Mouse (Mus musculus) cerebellum, adult 2 months (tissue): ENCODE data around the gene Ern2. TPM values are rescaled to one million over a fixed set of nuclear protein-coding genes. Genes with fewer than 3 reads are reported as not detected.
A peak's percentile ranks its signal among the peaks of the same experiment; 100 is the strongest.

Source experiments
- DNase-seq, 2 experiments: peaks; one replicate each; pipeline ENCODE4 v3.0.0; 2021
- H3K27ac ChIP-seq: fragments of 200-500 bp; 2 replicates; pipeline ENCODE4 v1.5.1; 2012; ENCODE audit warnings: low read length, control low read depth, inconsistent platforms; ENCODE audit not compliant: insufficient read depth
- H3K27me3 ChIP-seq: fragments of 200-500 bp; 2 replicates; pipeline ENCODE4 v1.6.1; 2012; ENCODE audit warnings: inconsistent platforms, mild to moderate bottlenecking, low read length, moderate library complexity; ENCODE audit not compliant: control insufficient read depth, insufficient read depth
- H3K4me1 ChIP-seq: fragments of 200-500 bp; 2 replicates; pipeline ENCODE4 v1.6.1; 2011; ENCODE audit warnings: low read length; ENCODE audit not compliant: control insufficient read depth, insufficient read depth
- H3K4me3 ChIP-seq: fragments of 200-500 bp; replicated peaks from 2 replicates; pipeline ENCODE3; 2011; ENCODE audit warnings: mild to moderate bottlenecking, low read depth, low read length, control low read depth; ENCODE audit not compliant: insufficient read depth
- CTCF ChIP-seq: fragments of 200-500 bp; IDR thresholded peaks from 2 replicates; pipeline ENCODE4 v1.5.1; 2011; ENCODE audit warnings: low read depth, mild to moderate bottlenecking, control low read depth, low read length, moderate library complexity, borderline replicate concordance; ENCODE audit not compliant: insufficient read depth
- POLR2A ChIP-seq: fragments of 200-500 bp; IDR thresholded peaks from 2 replicates; pipeline ENCODE4 v1.6.1; 2011; ENCODE audit warnings: low read length, control low read depth, borderline replicate concordance; ENCODE audit not compliant: insufficient read depth
- WGBS: fragments of 180-500 bp; shearing (Covaris S2); methylation state at CpG from one replicate; pipeline ENCODE4 v1.1.7; 2018; 5-methylcytosine and 5-hydroxymethylcytosine counted together
- polyA plus RNA-seq: library from polyadenylated mRNA; depleted of rRNA; stranded (reverse); fragments of >200 nt; gene quantifications from 2 replicates; pipeline ENCODE4 v1.2.3, GENCODE M21; 2012

Ern2 gene
- polyA plus RNA-seq, 1 experiment = 0.21 TPM

DNA sequence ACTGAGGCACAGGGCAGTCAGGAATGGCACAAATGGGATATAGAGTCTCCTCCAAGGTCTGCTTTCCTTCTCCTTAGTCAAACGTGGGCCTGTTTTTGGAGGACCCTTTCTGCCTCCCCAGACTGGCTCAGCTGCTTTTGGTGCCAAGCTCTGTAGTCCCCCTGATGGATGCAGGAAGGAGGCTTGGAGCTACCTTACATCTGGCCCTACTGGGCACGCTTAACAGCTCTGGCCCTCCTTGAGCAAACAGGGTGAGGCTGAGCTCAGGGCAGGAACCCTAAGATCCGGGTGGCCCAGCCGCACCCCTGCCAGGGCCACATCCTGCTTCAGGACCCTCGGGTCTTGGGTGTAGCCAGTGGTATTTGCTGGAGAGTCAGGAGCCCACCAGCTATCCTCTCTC, 1.4 kb downstream of the Ern2 start:
- DNase-seq = no peak
- 73% methylated on average over 5 of the region's 5 CpGs for WGBS
- Histone ChIP-seq H3K27me3 (no peaks in the 10 kb centered on the region), H3K4me1 (no peaks in the 10 kb centered on the region), H3K4me3 (no peak overlapping the region), H3K27ac (no peak overlapping the region)
- TF ChIP-seq POLR2A (no peak), CTCF (no peak)

DNA sequence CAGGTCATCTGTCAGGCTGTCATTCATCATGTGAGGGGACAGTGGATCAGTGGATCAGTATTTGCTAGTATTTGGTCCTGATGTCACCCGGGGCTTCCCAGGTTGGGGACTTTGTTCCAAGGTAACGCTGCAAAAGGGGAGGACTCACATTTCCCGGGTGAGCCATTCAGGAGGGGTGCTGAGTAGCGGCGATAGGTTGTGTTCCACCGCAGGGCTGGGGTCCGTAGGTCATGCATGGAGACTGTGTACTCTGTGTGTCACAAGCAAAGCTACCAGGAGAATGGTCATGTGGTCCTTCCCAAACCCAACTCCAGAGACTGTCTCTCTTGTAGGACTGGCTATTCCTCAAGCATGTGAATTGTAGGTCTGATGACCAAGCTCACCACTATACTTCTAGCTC, 5.3 kb downstream of the Ern2 start:
- WGBS = 87% methylated on average over 7 of the region's 7 CpGs
- Histone ChIP-seq H3K4me1 (no peaks in the 10 kb centered on the region), H3K4me3 (no peak overlapping the region), H3K27me3 (no peaks in the 10 kb centered on the region), H3K27ac (no peak overlapping the region)
- DNase-seq = no peak
- no peak for TF ChIP-seq POLR2A
- TF ChIP-seq CTCF = no peak

DNA sequence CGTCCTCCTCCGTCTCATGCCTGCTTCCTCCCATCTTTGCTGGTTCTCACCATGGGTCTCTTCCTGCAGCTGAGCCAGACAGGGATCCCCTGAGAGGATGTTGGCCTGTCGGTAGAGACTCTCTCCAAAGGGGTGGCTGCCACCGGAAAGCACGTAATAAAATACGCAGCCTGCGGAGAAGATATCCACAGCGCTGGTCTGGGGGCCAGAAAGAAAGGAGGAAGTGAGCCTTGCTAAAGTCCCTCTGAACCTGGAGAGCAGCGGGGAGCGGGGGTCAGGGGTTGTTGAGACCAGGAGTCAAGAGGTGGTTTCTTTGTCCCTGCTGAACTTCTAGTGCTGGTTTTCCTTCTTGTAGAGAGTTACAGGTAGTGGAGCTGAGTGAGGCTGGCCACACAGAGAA, 14.4 kb downstream of the Ern2 start:
- DNase-seq = no peak
- Histone ChIP-seq H3K4me1 (no peaks in the 10 kb centered on the region), H3K4me3 (no peak overlapping the region), H3K27me3 (no peaks in the 10 kb centered on the region), H3K27ac (no peak overlapping the region)
- 62% methylated on average over 10 of the region's 10 CpGs for WGBS
- TF ChIP-seq POLR2A (no peak), CTCF (no peak)

DNA sequence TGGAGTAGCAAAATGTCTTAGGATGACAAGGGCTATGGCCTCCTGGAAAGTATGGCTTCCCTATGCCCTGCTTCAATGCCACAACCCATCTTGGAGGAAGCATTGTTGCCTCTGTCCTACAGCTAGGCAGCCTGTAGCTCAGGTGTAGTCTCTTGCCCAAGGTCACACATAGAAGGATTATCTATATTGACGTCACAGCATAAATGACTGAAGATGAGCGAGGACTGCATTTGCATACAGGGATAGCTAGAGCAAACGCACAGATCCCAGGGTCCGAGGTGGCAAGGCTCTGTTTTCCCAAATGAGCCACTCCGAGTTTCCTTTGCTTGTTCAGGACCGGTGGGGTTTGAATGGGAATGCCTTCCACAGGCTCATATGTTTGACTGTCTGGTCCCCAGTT, 15.3 kb downstream of the Ern2 start:
- Histone ChIP-seq H3K4me3 (no peak overlapping the region), H3K27me3 (no peaks in the 10 kb centered on the region), H3K27ac (no peak overlapping the region), H3K4me1 (no peaks in the 10 kb centered on the region)
- 73% methylated on average over 6 of the region's 6 CpGs for WGBS
- TF ChIP-seq POLR2A (no peak), CTCF (no peak)
- no peak for DNase-seq

DNA sequence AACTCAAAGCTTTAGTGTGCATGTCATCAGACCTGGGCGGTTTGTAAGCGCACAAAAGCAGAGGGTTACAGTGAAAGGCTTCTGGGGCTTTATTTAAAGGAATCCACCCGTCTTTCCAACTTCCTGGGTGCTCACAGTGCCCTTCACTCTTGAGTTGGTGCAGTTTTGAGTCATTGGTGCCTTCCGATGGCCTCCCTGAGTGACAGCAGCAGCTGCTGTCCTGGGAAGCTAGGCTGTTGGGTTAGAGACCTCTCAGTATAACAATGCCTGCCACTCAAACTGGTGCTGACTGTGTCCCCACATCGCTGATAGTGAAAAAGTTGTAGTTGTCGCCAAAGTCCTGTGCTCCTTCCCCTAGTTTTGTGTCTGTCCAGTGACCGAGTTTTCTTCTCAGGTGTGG, 18.8 kb downstream of the Ern2 start:
- WGBS = 81% methylated on average over 7 of the region's 7 CpGs
- Histone ChIP-seq H3K4me1 (no peaks in the 10 kb centered on the region), H3K27me3 (no peaks in the 10 kb centered on the region), H3K4me3 (no peak overlapping the region), H3K27ac (no peak overlapping the region)
- TF ChIP-seq CTCF = no peak
- no peak for TF ChIP-seq POLR2A
- DNase-seq = no peak

DNA sequence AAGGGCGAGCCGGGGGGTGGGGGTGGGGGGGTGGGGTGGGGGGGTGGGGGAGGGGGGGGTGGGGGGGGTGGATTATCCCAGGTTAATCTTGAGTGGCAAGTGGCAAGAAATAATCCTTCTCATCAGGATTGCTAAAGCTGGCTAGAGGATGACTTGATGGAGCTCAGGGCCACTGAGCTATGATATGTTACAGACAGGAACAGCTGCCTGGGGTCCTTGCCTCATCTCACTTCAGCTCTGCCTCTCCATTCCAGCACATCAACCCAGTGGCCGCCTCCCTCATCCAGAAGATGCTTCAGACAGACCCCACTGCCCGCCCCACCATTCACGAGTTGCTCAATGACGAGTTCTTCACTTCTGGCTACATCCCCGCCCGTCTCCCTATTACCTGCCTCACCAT, 22.2 kb downstream of the Ern2 start:
- no peaks in the 10 kb centered on the region for H3K27me3 ChIP-seq
- no peaks in the 10 kb centered on the region; the same call in 1 of the 2 replicates for H3K4me1 ChIP-seq
- H3K4me3 ChIP-seq = no peak overlapping the region
- DNase-seq = no peak
- no peak for TF ChIP-seq POLR2A
- TF ChIP-seq CTCF = no peak
- 91% methylated on average over 8 of the region's 8 CpGs for WGBS
- no peak overlapping the region for H3K27ac ChIP-seq

DNA sequence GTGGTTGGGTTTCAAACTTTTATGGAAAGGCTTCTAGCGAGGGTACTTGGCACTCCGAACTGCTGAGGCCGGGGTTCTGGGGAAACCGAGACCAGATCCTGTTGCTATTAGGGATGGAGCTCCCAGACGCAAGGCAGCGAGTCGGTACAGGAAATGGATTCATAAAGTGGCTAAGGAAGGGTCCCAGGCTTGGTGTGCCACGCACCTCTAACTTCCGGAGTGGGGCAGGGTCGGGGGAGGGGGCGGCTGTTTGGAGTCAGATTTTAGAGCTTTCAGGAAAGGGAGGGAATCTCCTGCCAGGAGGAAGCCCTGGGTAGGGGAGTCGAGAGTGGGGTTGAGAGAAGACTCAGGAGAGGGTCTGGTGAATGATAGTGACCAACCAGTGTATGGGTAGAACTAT, 26.0 kb downstream of the Ern2 start:
- no peak for TF ChIP-seq CTCF
- TF ChIP-seq POLR2A = no peak
- Histone ChIP-seq H3K27ac (no peak overlapping the region), H3K27me3 (no peaks in the 10 kb centered on the region), H3K4me1 (no peaks in the 10 kb centered on the region; the same call in 1 of the 2 replicates), H3K4me3 (no peak overlapping the region)
- 2% methylated on average over 12 of the region's 12 CpGs for WGBS
- no peak for DNase-seq

DNA sequence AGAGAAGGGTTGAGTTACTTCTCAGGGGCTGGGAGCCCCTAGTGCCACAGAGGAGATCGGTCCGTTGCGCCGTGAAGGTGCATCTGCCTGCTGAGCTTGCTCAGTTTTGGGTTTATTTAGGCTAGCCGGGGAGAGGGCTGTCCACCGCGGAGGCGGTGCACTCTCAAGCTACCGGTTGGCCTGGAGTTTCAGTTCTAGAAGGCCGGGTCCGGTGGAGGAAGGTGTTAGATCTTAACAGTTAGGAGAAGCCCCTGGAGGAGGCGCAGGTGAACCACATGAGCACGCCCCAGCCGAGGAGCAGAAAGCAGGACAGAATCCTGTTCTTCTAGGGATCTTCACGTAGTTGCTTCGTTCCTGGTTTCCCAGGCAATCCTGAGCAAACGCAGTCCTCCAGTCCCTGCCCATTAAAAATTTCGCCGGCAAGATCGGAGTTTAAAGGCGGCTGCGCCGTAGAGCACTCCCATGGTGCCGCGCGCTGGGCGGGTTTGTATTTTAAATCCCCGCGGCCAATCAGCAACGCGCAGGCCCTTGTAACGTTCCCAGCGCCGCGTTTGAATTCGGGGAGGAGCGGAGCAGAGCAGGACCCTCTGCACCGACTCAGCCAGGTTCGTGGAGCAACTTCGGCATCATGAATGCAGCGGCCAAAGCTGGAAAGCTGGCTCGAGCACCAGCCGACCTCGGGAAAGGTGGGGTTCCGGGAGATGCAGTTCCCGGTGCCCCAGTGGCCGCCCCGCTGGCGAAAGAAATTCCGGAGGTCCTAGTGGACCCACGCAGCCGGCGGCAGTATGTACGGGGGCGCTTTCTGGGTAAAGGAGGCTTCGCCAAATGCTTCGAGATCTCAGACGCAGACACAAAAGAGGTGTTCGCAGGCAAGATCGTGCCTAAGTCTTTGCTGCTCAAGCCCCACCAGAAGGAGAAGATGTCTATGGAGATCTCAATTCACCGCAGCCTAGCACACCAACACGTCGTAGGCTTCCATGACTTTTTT, 26.8 kb downstream of the Ern2 start, which contains the start of gene Plk1:
Gene Plk1 (plus strand): TSS at position 525 of the 988 bp plus-strand sequence.
- TF ChIP-seq POLR2A = no peak
- TF ChIP-seq CTCF = no peak
- under 1% methylated on average over 63 of the region's 63 CpGs for WGBS
- peak; percentile 72 to 76 for DNase-seq
- peak within 1 kb of the TSS; percentile 97 for H3K4me3 ChIP-seq
- no peak within 1 kb of the TSS for H3K27ac ChIP-seq
- no peaks in the 10 kb centered on the region for H3K27me3 ChIP-seq
- no peaks in the 10 kb centered on the region; the same call in 1 of the 2 replicates for H3K4me1 ChIP-seq
